Mouse (Mus musculus): ENCODE data around the gene Agpat4. TPM values are rescaled to one million over a fixed set of nuclear protein-coding genes. Genes with fewer than 3 reads are reported as not detected.
"Not testable (repeated sequence)": the region's sequence is repeated elsewhere in the genome, so short reads cannot be mapped to it uniquely, and the experiment has no call there.

Agpat4 gene
- polyA plus RNA-seq, 1 experiment from 2014 or later, result 58.2 TPM

GRCm38 (mm10) chr17:12211890-12212289, 93.4 kb downstream of the Agpat4 start:
- DNase-seq (ENCODE audit: low spot score) (no peak), ATAC-seq (no peak)
- no peak overlapping the region for H3K27ac ChIP-seq (ENCODE audit: low read length)
- H3K36me3 ChIP-seq (ENCODE audit: insufficient read depth, low read length), result peaks cover 6% of the 10 kb centered on the region; the same call in 1 of the 2 replicates
- H3K9me3 ChIP-seq (ENCODE audit: low read length), result no peaks in the 10 kb centered on the region
- H3K9ac ChIP-seq (replicated peaks; ENCODE audit: low read depth), result no peak overlapping the region
- no peak overlapping the region for H3K4me3 ChIP-seq (ENCODE audit: low read depth, low read length)
- H3K4me1 ChIP-seq (ENCODE audit: insufficient read depth, low read depth, low read length), result no peaks in the 10 kb centered on the region
- WGBS, result 95% methylated on average over 11 of the region's 11 CpGs
- TF ChIP-seq EP300 (IDR thresholded peaks at IDR 0.05) (no peak), CTCF (IDR thresholded peaks at IDR 0.05) (no peak)
- H3K27me3 ChIP-seq (replicated peaks; ENCODE audit: insufficient read depth, low read length), result no peaks in the 10 kb centered on the region
- no peak overlapping the region for H3K4me2 ChIP-seq (replicated peaks; ENCODE audit: low read depth, low read length)

GRCm38 (mm10) chr17:12212341-12212740, 93.8 kb downstream of the Agpat4 start:
- H3K4me1 ChIP-seq (ENCODE audit: insufficient read depth, low read depth, low read length), result no peaks in the 10 kb centered on the region
- no peaks in the 10 kb centered on the region for H3K27me3 ChIP-seq (replicated peaks; ENCODE audit: insufficient read depth, low read length)
- DNase-seq (ENCODE audit: low spot score), result no peak
- H3K9me3 ChIP-seq (ENCODE audit: low read length), result no peaks in the 10 kb centered on the region
- no peak overlapping the region for H3K9ac ChIP-seq (replicated peaks; ENCODE audit: low read depth)
- H3K4me3 ChIP-seq (ENCODE audit: low read depth, low read length), result no peak overlapping the region
- H3K36me3 ChIP-seq (ENCODE audit: insufficient read depth, low read length), result peaks cover 9% of the 10 kb centered on the region; the same call in 1 of the 2 replicates
- no peak for TF ChIP-seq CTCF (IDR thresholded peaks at IDR 0.05)
- TF ChIP-seq EP300 (IDR thresholded peaks at IDR 0.05), result no peak
- WGBS, result 91% methylated on average over 6 of the region's 6 CpGs
- no peak overlapping the region for H3K4me2 ChIP-seq (replicated peaks; ENCODE audit: low read depth, low read length)
- H3K27ac ChIP-seq (ENCODE audit: low read length), result no peak overlapping the region
- ATAC-seq, result no peak

- Histone ChIP-seq H3K27ac (ENCODE audit: low read length) (no peak overlapping the region), H3K36me3 (ENCODE audit: insufficient read depth, low read length) (peaks cover 9% of the 10 kb centered on the region; the same call in 1 of the 2 replicates), H3K4me2 (replicated peaks; ENCODE audit: low read depth, low read length) (no peak overlapping the region), H3K4me3 (ENCODE audit: low read depth, low read length) (no peak overlapping the region), H3K27me3 (replicated peaks; ENCODE audit: insufficient read depth, low read length) (no peaks in the 10 kb centered on the region), H3K9me3 (ENCODE audit: low read length) (no peaks in the 10 kb centered on the region), H3K4me1 (ENCODE audit: insufficient read depth, low read depth, low read length) (no peaks in the 10 kb centered on the region), H3K9ac (replicated peaks; ENCODE audit: low read depth) (no peak overlapping the region)
- WGBS, result 82% methylated on average over 8 of the region's 8 CpGs
- DNase-seq (ENCODE audit: low spot score), result no peak
- ATAC-seq, result no peak
- TF ChIP-seq CTCF (IDR thresholded peaks at IDR 0.05) (no peak), EP300 (IDR thresholded peaks at IDR 0.05) (no peak)
Measured at GRCm38 (mm10) chr17:12213430-12213829, 94.9 kb downstream of the Agpat4 start.

- DNase-seq (ENCODE audit: low spot score) (no peak), ATAC-seq (no peak)
- WGBS, result 68% methylated on average over 6 of the region's 6 CpGs
- H3K4me3 ChIP-seq (ENCODE audit: low read depth, low read length), result no peak overlapping the region
- no peak overlapping the region for H3K27ac ChIP-seq (ENCODE audit: low read length)
- peaks cover 10% of the 10 kb centered on the region for H3K36me3 ChIP-seq (ENCODE audit: insufficient read depth, low read length)
- H3K4me1 ChIP-seq (ENCODE audit: insufficient read depth, low read depth, low read length), result no peaks in the 10 kb centered on the region
- H3K9me3 ChIP-seq (ENCODE audit: low read length), result no peaks in the 10 kb centered on the region
- H3K27me3 ChIP-seq (replicated peaks; ENCODE audit: insufficient read depth, low read length), result no peaks in the 10 kb centered on the region
- TF ChIP-seq EP300 (IDR thresholded peaks at IDR 0.05), result no peak
- TF ChIP-seq CTCF (IDR thresholded peaks at IDR 0.05), result no peak
- H3K4me2 ChIP-seq (replicated peaks; ENCODE audit: low read depth, low read length), result no peak overlapping the region
- H3K9ac ChIP-seq (replicated peaks; ENCODE audit: low read depth), result no peak overlapping the region
Measured at GRCm38 (mm10) chr17:12216224-12216623, 97.7 kb downstream of the Agpat4 start.

GRCm38 (mm10) chr17:12221926-12222325, 103.4 kb downstream of the Agpat4 start:
- no peak for TF ChIP-seq EP300 (IDR thresholded peaks at IDR 0.05)
- no peak for TF ChIP-seq CTCF (IDR thresholded peaks at IDR 0.05)
- Histone ChIP-seq H3K27me3 (replicated peaks; ENCODE audit: insufficient read depth, low read length) (no peaks in the 10 kb centered on the region), H3K4me3 (ENCODE audit: low read depth, low read length) (no peak overlapping the region), H3K9me3 (ENCODE audit: low read length) (no peaks in the 10 kb centered on the region), H3K4me1 (ENCODE audit: insufficient read depth, low read depth, low read length) (no peaks in the 10 kb centered on the region), H3K9ac (replicated peaks; ENCODE audit: low read depth) (no peak overlapping the region), H3K27ac (ENCODE audit: low read length) (no peak overlapping the region), H3K4me2 (replicated peaks; ENCODE audit: low read depth, low read length) (no peak overlapping the region), H3K36me3 (ENCODE audit: insufficient read depth, low read length) (peaks cover 12% of the 10 kb centered on the region)
- ATAC-seq, result peak; percentile 11; the same call in 1 of the 2 replicates
- DNase-seq (ENCODE audit: low spot score), result no peak
- WGBS, result 36% methylated on average over 6 of the region's 6 CpGs

- DNase-seq (ENCODE audit: low spot score) (no peak), ATAC-seq (no peak)
- peaks cover 13% of the 10 kb centered on the region; the same call in 1 of the 2 replicates for H3K36me3 ChIP-seq (ENCODE audit: insufficient read depth, low read length)
- WGBS, result 57% methylated on average over 5 of the region's 5 CpGs
- H3K9me3 ChIP-seq (ENCODE audit: low read length), result no peaks in the 10 kb centered on the region
- H3K9ac ChIP-seq (replicated peaks; ENCODE audit: low read depth), result no peak overlapping the region
- H3K27me3 ChIP-seq (replicated peaks; ENCODE audit: insufficient read depth, low read length), result no peaks in the 10 kb centered on the region
- H3K4me3 ChIP-seq (ENCODE audit: low read depth, low read length), result no peak overlapping the region
- H3K4me1 ChIP-seq (ENCODE audit: insufficient read depth, low read depth, low read length), result no peaks in the 10 kb centered on the region
- no peak overlapping the region for H3K27ac ChIP-seq (ENCODE audit: low read length)
- no peak for TF ChIP-seq CTCF (IDR thresholded peaks at IDR 0.05)
- TF ChIP-seq EP300 (IDR thresholded peaks at IDR 0.05), result no peak
- H3K4me2 ChIP-seq (replicated peaks; ENCODE audit: low read depth, low read length), result no peak overlapping the region
Measured at GRCm38 (mm10) chr17:12223682-12224081, 105.2 kb downstream of the Agpat4 start.

GRCm38 (mm10) chr17:12224145-12224544, 105.6 kb downstream of the Agpat4 start:
- 76% methylated on average over 7 of the region's 9 CpGs for WGBS
- no peak overlapping the region for H3K4me3 ChIP-seq (ENCODE audit: low read depth, low read length)
- H3K4me1 ChIP-seq (ENCODE audit: insufficient read depth, low read depth, low read length), result no peaks in the 10 kb centered on the region
- H3K9me3 ChIP-seq (ENCODE audit: low read length), result no peaks in the 10 kb centered on the region
- 0 out of 2 replicates have a peak, but pooled peaks have one; percentile 5 for ATAC-seq
- DNase-seq (ENCODE audit: low spot score), result no peak
- H3K36me3 ChIP-seq (ENCODE audit: insufficient read depth, low read length), result peaks cover 13% of the 10 kb centered on the region; the same call in 1 of the 2 replicates
- H3K9ac ChIP-seq (replicated peaks; ENCODE audit: low read depth), result no peak overlapping the region
- TF ChIP-seq EP300 (IDR thresholded peaks at IDR 0.05) (no peak), CTCF (IDR thresholded peaks at IDR 0.05) (no peak)
- no peak overlapping the region for H3K4me2 ChIP-seq (replicated peaks; ENCODE audit: low read depth, low read length)
- no peaks in the 10 kb centered on the region for H3K27me3 ChIP-seq (replicated peaks; ENCODE audit: insufficient read depth, low read length)
- no peak overlapping the region for H3K27ac ChIP-seq (ENCODE audit: low read length)

- 78% methylated on average over 5 of the region's 7 CpGs for WGBS
- not testable (repeated sequence) for DNase-seq (ENCODE audit: low spot score); H3K4me1 ChIP-seq (ENCODE audit: insufficient read depth, low read depth, low read length); H3K27me3 ChIP-seq (replicated peaks; ENCODE audit: insufficient read depth, low read length); H3K9ac ChIP-seq (replicated peaks; ENCODE audit: low read depth); H3K4me2 ChIP-seq (replicated peaks; ENCODE audit: low read depth, low read length); H3K27ac ChIP-seq (ENCODE audit: low read length); ATAC-seq; H3K4me3 ChIP-seq (ENCODE audit: low read depth, low read length); H3K9me3 ChIP-seq (ENCODE audit: low read length)
- H3K36me3 ChIP-seq (ENCODE audit: insufficient read depth, low read length), result peaks cover 13% of the 10 kb centered on the region; the same call in 1 of the 2 replicates
Measured at GRCm38 (mm10) chr17:12224551-12224950, 106.0 kb downstream of the Agpat4 start.

Data from lung, postnatal 0 days (tissue).